Mouse (Mus musculus): Measurements from ENCODE around the gene Ctnnbip1. TPM values are rescaled to one million over a fixed set of nuclear protein-coding genes. Genes with fewer than 3 reads are reported as not detected.
"Not testable (repeated sequence)": the region's sequence is repeated elsewhere in the genome, so short reads cannot be mapped to it uniquely, and the experiment has no call there.

Ctnnbip1 gene
- polyA plus RNA-seq, 1 experiment from 2014 or later = 58.9 TPM

GRCm38 (mm10) chr4:149611376-149612044, 93.5 kb downstream of the Ctnnbip1 start:
- Histone ChIP-seq H3K36me3 (peaks cover 13% of the 10 kb centered on the region), H3K4me1 (peaks cover 38% of the 10 kb centered on the region), H3K9me3 (no peaks in the 10 kb centered on the region), H3K27me3 (no peaks in the 10 kb centered on the region), H3K9ac (no peak overlapping the region), H3K4me3 (no peak overlapping the region), H3K4me2 (no peak overlapping the region), H3K27ac (no peak overlapping the region)
- WGBS = 50% methylated on average over 10 of the region's 10 CpGs
- no peak for ATAC-seq (ENCODE audit: insufficient number of reproducible peaks, low FRiP score, low TSS enrichment, low read depth)

- not testable (repeated sequence) for ATAC-seq (ENCODE audit: insufficient number of reproducible peaks, low FRiP score, low TSS enrichment, low read depth)
- peaks cover 14% of the 10 kb centered on the region for H3K36me3 ChIP-seq
- WGBS = 70% methylated on average over 6 of the region's 6 CpGs
These were observed 95.5 kb downstream of the Ctnnbip1 start for GRCm38 (mm10) chr4:149613497-149613896.

GRCm38 (mm10) chr4:149614869-149615268, 96.8 kb downstream of the Ctnnbip1 start:
- Histone ChIP-seq H3K4me2 (no peak overlapping the region), H3K9me3 (no peaks in the 10 kb centered on the region), H3K27ac (no peak overlapping the region), H3K9ac (no peak overlapping the region), H3K4me1 (peaks cover 7% of the 10 kb centered on the region; the same call in 1 of the 2 replicates), H3K27me3 (no peaks in the 10 kb centered on the region), H3K4me3 (no peak overlapping the region), H3K36me3 (peaks cover 17% of the 10 kb centered on the region)
- ATAC-seq (ENCODE audit: insufficient number of reproducible peaks, low FRiP score, low TSS enrichment, low read depth) = no peak
- 97% methylated on average over 3 of the region's 3 CpGs for WGBS

More at GRCm38 (mm10) chr4:149613497-149613896, 95.5 kb downstream of the Ctnnbip1 start:
- H3K9me3 ChIP-seq, H3K27me3 ChIP-seq, H3K4me3 ChIP-seq, H3K27ac ChIP-seq, H3K9ac ChIP-seq, H3K4me2 ChIP-seq: not testable (repeated sequence)
- peaks cover 18% of the 10 kb centered on the region for H3K4me1 ChIP-seq

Small RNAs within 50 kb of the gene (microRNA-seq; reads per million reads assigned to microRNA genes)
- not detected for gene Mir5616

Other genes with a start within 250 kb of the Ctnnbip1 start
- 41.6 and 47.3 TPM in 2 replicates for gene Kif1b, start 210.5 kb upstream of the Ctnnbip1 start, polyA plus RNA-seq (2015; fragmentation: Nextera tagmentation; extraction: Ambion mirVana)
- gene Ube4b, start 91.5 kb upstream of the Ctnnbip1 start, polyA plus RNA-seq (2015; fragmentation: Nextera tagmentation; extraction: Ambion mirVana) = 39.6 and 45.4 TPM in 2 replicates
- 1.0 and 1.5 TPM in 2 replicates for gene Rbp7, start 63.3 kb upstream of the Ctnnbip1 start, polyA plus RNA-seq (2015; fragmentation: Nextera tagmentation; extraction: Ambion mirVana)
- not detected in 2 replicates for gene Tmem274, start 40.9 kb upstream of the Ctnnbip1 start, polyA plus RNA-seq (2015; fragmentation: Nextera tagmentation; extraction: Ambion mirVana)
- gene Nmnat1, start 33.0 kb upstream of the Ctnnbip1 start, polyA plus RNA-seq (2015; fragmentation: Nextera tagmentation; extraction: Ambion mirVana) = 8.6 TPM in 2 replicates
- gene Lzic, start 33.0 kb upstream of the Ctnnbip1 start, polyA plus RNA-seq (2015; fragmentation: Nextera tagmentation; extraction: Ambion mirVana) = 42.4 and 46.1 TPM in 2 replicates
- gene Clstn1, start 68.2 kb downstream of the Ctnnbip1 start, polyA plus RNA-seq (2015; fragmentation: Nextera tagmentation; extraction: Ambion mirVana) = 39.4 and 56.1 TPM in 2 replicates
- gene Pik3cd, start 184.3 kb downstream of the Ctnnbip1 start, polyA plus RNA-seq (2015; fragmentation: Nextera tagmentation; extraction: Ambion mirVana) = 4.1 and 5.1 TPM in 2 replicates
- gene Tmem201, start 219.8 kb downstream of the Ctnnbip1 start, polyA plus RNA-seq (2015; fragmentation: Nextera tagmentation; extraction: Ambion mirVana) = 25.0 and 27.7 TPM in 2 replicates

Data from limb, embryonic 15.5 days (tissue).